Mouse (Mus musculus) G1E (cell line): ENCODE measurements around the gene Mpig6b.

Experiments
- CTCF ChIP-seq: IDR thresholded peaks from 2 replicates; pipeline ENCODE4 v1.5.1; 2012; ENCODE audit warnings: low read depth, low read length, inconsistent platforms, mixed read lengths
- TAL1 ChIP-seq: conservative IDR thresholded peaks from 2 replicates; pipeline ENCODE4 v1.6.1; 2012; ENCODE audit warnings: low read depth, low read length, inconsistent platforms, mixed read lengths

DNA sequence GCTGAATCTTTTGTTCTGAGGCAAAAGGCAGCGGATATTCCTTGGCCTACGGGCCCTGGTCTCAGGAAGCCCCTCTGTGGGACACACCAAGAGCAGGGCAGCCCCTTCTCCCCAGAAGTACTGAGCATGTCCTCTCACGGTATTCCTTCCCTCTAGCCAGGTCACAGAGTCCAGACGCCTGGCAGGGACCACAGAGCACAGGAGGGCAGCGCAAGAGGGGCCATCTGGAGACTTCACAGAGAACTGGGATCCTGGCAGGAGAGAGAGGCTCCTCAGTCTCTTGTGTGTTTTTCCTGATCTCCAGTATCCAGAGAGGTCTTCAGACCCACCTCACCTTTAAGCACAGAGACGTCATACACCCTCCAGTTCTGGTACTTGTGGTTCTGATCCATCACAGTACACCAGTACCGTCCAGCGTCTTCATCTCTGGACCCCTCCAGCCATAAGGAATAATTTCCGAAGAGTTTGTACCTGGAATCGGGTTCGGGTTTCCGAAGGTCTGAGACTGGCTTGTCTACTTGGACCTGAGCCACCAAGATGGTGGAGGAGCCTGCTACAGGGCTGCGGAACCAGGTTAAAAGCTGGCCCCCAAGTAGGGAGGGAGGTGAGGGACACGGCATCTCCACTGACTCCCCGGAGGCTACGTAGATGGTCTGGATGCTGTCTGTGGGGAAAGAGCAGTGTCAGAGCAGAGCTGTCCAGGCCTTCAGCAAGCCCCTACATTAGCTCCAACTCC, 17.0 kb upstream of the Mpig6b start:
- TF ChIP-seq CTCF (no peak), TAL1 (no peak)
